Mouse (Mus musculus) liver, adult 10 weeks (tissue): ENCODE results near the gene Foxb1. TPM values are rescaled to one million over a fixed set of nuclear protein-coding genes. Genes with fewer than 3 reads are reported as not detected.

Source experiments
- polyA plus RNA-seq: library from polyadenylated mRNA; stranded (reverse); fragments of 350-450 nt; fragmentation: Illumina TruSeq; extraction: RNeasy Lipid Tissue Mini Kit (QIAGEN cat#74804); gene quantifications from one replicate; pipeline ENCODE4 v1.2.3, GENCODE M21; 2014; ENCODE audit warnings: low read depth, low replicate concordance

Foxb1 gene
- not detected for polyA plus RNA-seq

GRCm38 (mm10) chr9:69760371-69761301 is at the start of gene Foxb1:
Gene Foxb1, minus strand, starts transcription at chr9:69760940.

Other genes starting within 250 kb of the Foxb1 start
- gene Bnip2, start 228.5 kb upstream of the Foxb1 start, polyA plus RNA-seq: 59.1 TPM